Mouse (Mus musculus): ENCODE data around the gene Prx.

DNA sequence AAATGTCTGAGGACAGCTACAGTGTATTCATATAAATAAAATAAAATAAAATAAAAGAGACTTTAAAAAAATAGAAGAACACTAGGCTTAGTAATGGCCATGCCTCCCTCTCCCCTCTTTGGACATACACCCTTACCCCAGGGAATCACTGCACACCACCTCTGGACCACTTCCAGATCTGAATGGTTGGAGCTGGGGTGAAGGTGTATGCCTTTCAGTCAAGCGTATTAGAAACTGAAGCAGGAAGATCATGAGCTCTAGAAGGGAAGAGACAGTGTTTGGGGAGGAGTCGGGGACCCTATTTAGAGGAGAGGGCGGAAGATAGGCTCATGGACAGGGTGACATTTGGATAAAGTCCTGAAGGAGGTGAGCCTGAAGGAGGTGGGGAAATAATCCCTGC is 18.6 kb upstream of the Prx start:
- TF ChIP-seq POLR2A (IDR thresholded peaks at IDR 0.05; ENCODE audit: borderline replicate concordance, extremely low read depth, insufficient read depth, insufficient read length, poor library complexity, severe bottlenecking) (no peak), CTCF (IDR thresholded peaks at IDR 0.05; ENCODE audit: borderline replicate concordance, extremely low read depth, insufficient read depth, insufficient read length) (no peak)
